25 mouse cellular contexts compared by ENCODE assay signal in genomic region chr15:7747586-7747985, GRCm38 (mm10).
"Had no signal": no experiment of that assay in that cellular context is flagged by ENCODE, and none has a peak within 500 bp of the region (broad histone marks: within the 10 kb centered on the region; RNA-seq: fewer than 3 reads in every experiment).

No protein-coding gene starts in this region.

- H3K27me3 ChIP-seq: heart, embryonic 13.5 days; heart, embryonic 15.5 days; hindbrain, embryonic 13.5 days; hindbrain, embryonic 15.5 days; kidney, embryonic 15.5 days; limb, embryonic 15.5 days; liver, embryonic 12.5 days had no signal

- H3K27ac ChIP-seq: heart, embryonic 10.5 days; heart, embryonic 13.5 days; heart, embryonic 15.5 days; hindbrain, embryonic 13.5 days; hindbrain, embryonic 15.5 days; hindbrain, postnatal 0 days; kidney, embryonic 15.5 days; kidney, postnatal 0 days; left cerebral cortex, adult 2 months; limb, embryonic 15.5 days; liver, embryonic 12.5 days; liver, embryonic 14.5 days had no signal

- DNase-seq: gastrocnemius, postnatal 14 days; gastrocnemius, postnatal 36 days; heart, adult 18-20 months; heart, postnatal 14 days; heart, postnatal 36 days; kidney, adult 11 months; kidney, adult 2 months; kidney, adult 9 months; kidney, postnatal 14 days; kidney, postnatal 36 days; layer of hippocampus, adult 9-11 months; layer of hippocampus, postnatal 36 days had no signal

- ATAC-seq: hindbrain, postnatal 0 days; intestine, embryonic 16.5 days; liver, embryonic 12.5 days had no signal

- H3K4me1 ChIP-seq: heart, embryonic 10.5 days; heart, embryonic 13.5 days; heart, embryonic 15.5 days; hindbrain, embryonic 13.5 days; hindbrain, embryonic 15.5 days; kidney, embryonic 15.5 days; liver, embryonic 12.5 days had no signal

- H3K9me3 ChIP-seq: heart, embryonic 10.5 days; heart, embryonic 13.5 days; heart, embryonic 15.5 days; hindbrain, embryonic 13.5 days; hindbrain, embryonic 15.5 days; kidney, embryonic 15.5 days; limb, embryonic 15.5 days; liver, embryonic 12.5 days had no signal

- H3K4me2 ChIP-seq: heart, embryonic 13.5 days; heart, embryonic 15.5 days; hindbrain, embryonic 13.5 days; hindbrain, embryonic 15.5 days; kidney, embryonic 15.5 days; limb, embryonic 15.5 days; liver, embryonic 12.5 days had no signal

- H3K4me3 ChIP-seq: heart, embryonic 10.5 days; heart, embryonic 13.5 days; heart, embryonic 15.5 days; hindbrain, embryonic 13.5 days; hindbrain, embryonic 15.5 days; kidney, embryonic 15.5 days; left cerebral cortex, adult 2 months; limb, embryonic 15.5 days; liver, embryonic 12.5 days had no signal

- H3K9ac ChIP-seq: heart, embryonic 13.5 days; heart, embryonic 15.5 days; hindbrain, embryonic 13.5 days; hindbrain, embryonic 15.5 days; kidney, embryonic 15.5 days; limb, embryonic 15.5 days; liver, embryonic 12.5 days; liver, embryonic 14.5 days had no signal

- H3K36me3 ChIP-seq: heart, embryonic 10.5 days; heart, embryonic 13.5 days; heart, embryonic 15.5 days; hindbrain, embryonic 13.5 days; hindbrain, embryonic 15.5 days; kidney, embryonic 15.5 days; limb, embryonic 15.5 days; liver, embryonic 12.5 days had no signal
